Mouse (Mus musculus) megakaryocyte, embryonic 14.5 days (primary cell): ENCODE results near the gene 4930432M17Rik.

ENCODE experiments used
- FLI1 ChIP-seq: IDR thresholded peaks from 2 replicates; pipeline ENCODE4 v1.6.1; 2012; ENCODE audit warnings: low read length, inconsistent platforms, mixed read lengths
- GATA1 ChIP-seq: IDR thresholded peaks from 3 replicates; pipeline ENCODE4 v1.6.1; 2012; ENCODE audit warnings: mixed read lengths, low read length, inconsistent platforms, borderline replicate concordance

GRCm38 (mm10) chr3:121689029-121689428 is 18.5 kb downstream of the 4930432M17Rik start:
- TF ChIP-seq FLI1, result no peak
- no peak for TF ChIP-seq GATA1
